Mouse (Mus musculus) midbrain, embryonic 13.5 days (tissue): ENCODE results near the gene Sema6c. TPM values are rescaled to one million over a fixed set of nuclear protein-coding genes. Genes with fewer than 3 reads are reported as not detected.
A peak's percentile ranks its signal among the peaks of the same experiment; 100 is the strongest.
"Not testable (repeated sequence)": the region's sequence is repeated elsewhere in the genome, so short reads cannot be mapped to it uniquely, and the experiment has no call there.

ENCODE experiments used
- ATAC-seq: fragments of 200-750 bp; cut with Nextera tagmentation; 2 replicates; pipeline ENCODE4 v1.8.0; 2017; ENCODE audit warnings: mild to moderate bottlenecking, moderate TSS enrichment, moderate library complexity
- H3K27ac ChIP-seq: fragments of 300-500 bp; sonication (generic); 2 replicates; pipeline ENCODE4 v1.5.1; 2015; ENCODE audit warnings: inconsistent platforms, mild to moderate bottlenecking, moderate library complexity
- H3K27me3 ChIP-seq: fragments of 300-500 bp; sonication (generic); 2 replicates; pipeline ENCODE4 v1.6.1; 2015; ENCODE audit warnings: mild to moderate bottlenecking, inconsistent platforms
- H3K36me3 ChIP-seq: fragments of 300-500 bp; sonication (generic); 2 replicates; pipeline ENCODE4 v1.6.1; 2015; ENCODE audit warnings: mild to moderate bottlenecking, inconsistent platforms
- H3K4me1 ChIP-seq: fragments of 300-500 bp; sonication (generic); replicated peaks from 2 replicates; pipeline ENCODE4 v1.6.1; 2015; ENCODE audit warnings: inconsistent platforms
- H3K4me2 ChIP-seq: fragments of 300-500 bp; sonication (generic); replicated peaks from 2 replicates; pipeline ENCODE4 v1.6.1; 2015; ENCODE audit warnings: moderate library complexity, mild to moderate bottlenecking, inconsistent platforms
- H3K4me3 ChIP-seq: fragments of 300-500 bp; sonication (generic); replicated peaks from 2 replicates; pipeline ENCODE4 v1.5.1; 2015; ENCODE audit warnings: mild to moderate bottlenecking, inconsistent platforms
- H3K9ac ChIP-seq: fragments of 300-500 bp; sonication (generic); replicated peaks from 2 replicates; pipeline ENCODE4 v1.6.1; 2015; ENCODE audit warnings: mild to moderate bottlenecking, inconsistent platforms
- H3K9me3 ChIP-seq: fragments of 300-500 bp; sonication (generic); 2 replicates; pipeline ENCODE4 v1.6.1; 2016; ENCODE audit warnings: mild to moderate bottlenecking, inconsistent platforms
- WGBS: fragments of 180-500 bp; shearing (Covaris S2); methylation state at CpG from one replicate; pipeline ENCODE4 v1.1.7; 2015; 5-methylcytosine and 5-hydroxymethylcytosine counted together
- polyA plus RNA-seq: library from polyadenylated mRNA; unstranded; fragments of >200 nt; fragmentation: Nextera tagmentation; extraction: Ambion mirVana; gene quantifications from 2 replicates; pipeline ENCODE4 v1.2.1, GENCODE M21; 2015

The Sema6c gene
- polyA plus RNA-seq, 1 experiment from 2014 or later, result 37.6 TPM

GRCm38 (mm10) chr3:95199101-95199500 lies 38.8 kb downstream of the Sema6c start:
- no peak overlapping the region for H3K9ac ChIP-seq
- WGBS, result 73% methylated on average over 1 of the region's 1 CpGs
- ATAC-seq, result no peak
- H3K4me1 ChIP-seq, result no peaks in the 10 kb centered on the region
- no peak overlapping the region for H3K27ac ChIP-seq
- no peaks in the 10 kb centered on the region for H3K9me3 ChIP-seq
- no peak overlapping the region for H3K4me3 ChIP-seq
- peaks cover 76% of the 10 kb centered on the region for H3K36me3 ChIP-seq
- H3K4me2 ChIP-seq, result no peak overlapping the region
- H3K27me3 ChIP-seq, result no peaks in the 10 kb centered on the region

- H3K4me2 ChIP-seq, result no peak overlapping the region
- no peak overlapping the region for H3K27ac ChIP-seq
- H3K9ac ChIP-seq, result no peak overlapping the region
- WGBS, result 72% methylated on average over 7 of the region's 7 CpGs
- H3K36me3 ChIP-seq, result peaks cover 77% of the 10 kb centered on the region
- no peak for ATAC-seq
- no peak overlapping the region for H3K4me3 ChIP-seq
- H3K9me3 ChIP-seq, result no peaks in the 10 kb centered on the region
- H3K4me1 ChIP-seq, result no peaks in the 10 kb centered on the region
- H3K27me3 ChIP-seq, result no peaks in the 10 kb centered on the region
Measured at GRCm38 (mm10) chr3:95200132-95200531, 39.9 kb downstream of the Sema6c start.

- 80% methylated on average over 2 of the region's 2 CpGs for WGBS
- no peaks in the 10 kb centered on the region for H3K27me3 ChIP-seq
- no peaks in the 10 kb centered on the region for H3K4me1 ChIP-seq
- H3K9me3 ChIP-seq, result no peaks in the 10 kb centered on the region
- H3K4me3 ChIP-seq, result no peak overlapping the region
- peaks cover 76% of the 10 kb centered on the region for H3K36me3 ChIP-seq
- no peak for ATAC-seq
- H3K9ac ChIP-seq, result no peak overlapping the region
- no peak overlapping the region for H3K4me2 ChIP-seq
- no peak overlapping the region for H3K27ac ChIP-seq
Measured at GRCm38 (mm10) chr3:95200562-95200961, 40.3 kb downstream of the Sema6c start.

- Histone ChIP-seq H3K9me3 (no peaks in the 10 kb centered on the region), H3K4me1 (no peaks in the 10 kb centered on the region), H3K27ac (no peak overlapping the region), H3K9ac (no peak overlapping the region), H3K4me2 (no peak overlapping the region), H3K4me3 (no peak overlapping the region), H3K36me3 (peaks cover 76% of the 10 kb centered on the region), H3K27me3 (no peaks in the 10 kb centered on the region)
- WGBS, result 92% methylated on average over 6 of the region's 6 CpGs
- no peak for ATAC-seq
Measured at GRCm38 (mm10) chr3:95203880-95204279, 43.6 kb downstream of the Sema6c start.

GRCm38 (mm10) chr3:95208286-95208685 lies 48.0 kb downstream of the Sema6c start:
- Histone ChIP-seq H3K4me2 (no peak overlapping the region), H3K36me3 (peaks cover 52% of the 10 kb centered on the region), H3K27me3 (no peaks in the 10 kb centered on the region), H3K9me3 (no peaks in the 10 kb centered on the region), H3K4me1 (no peaks in the 10 kb centered on the region), H3K9ac (no peak overlapping the region), H3K27ac (no peak overlapping the region), H3K4me3 (no peak overlapping the region)
- ATAC-seq, result no peak
- 92% methylated on average over 3 of the region's 4 CpGs for WGBS

GRCm38 (mm10) chr3:95210585-95210984 lies 50.3 kb downstream of the Sema6c start:
- no peaks in the 10 kb centered on the region for H3K9me3 ChIP-seq
- ATAC-seq, result no peak
- 52% methylated on average over 2 of the region's 2 CpGs for WGBS
- H3K9ac ChIP-seq, result no peak overlapping the region
- no peak overlapping the region for H3K4me3 ChIP-seq
- peaks cover 48% of the 10 kb centered on the region for H3K36me3 ChIP-seq
- no peaks in the 10 kb centered on the region for H3K4me1 ChIP-seq
- H3K27ac ChIP-seq, result no peak overlapping the region
- H3K27me3 ChIP-seq, result no peaks in the 10 kb centered on the region
- H3K4me2 ChIP-seq, result no peak overlapping the region

- H3K27me3 ChIP-seq, ATAC-seq, H3K4me3 ChIP-seq, H3K9me3 ChIP-seq, H3K27ac ChIP-seq, H3K9ac ChIP-seq, H3K4me2 ChIP-seq: not testable (repeated sequence)
- Histone ChIP-seq H3K36me3 (peaks cover 39% of the 10 kb centered on the region), H3K4me1 (peaks cover 11% of the 10 kb centered on the region)
- WGBS, result 95% methylated on average over 9 of the region's 10 CpGs
Measured at GRCm38 (mm10) chr3:95212889-95213608, 52.8 kb downstream of the Sema6c start.

- Histone ChIP-seq H3K36me3 (peaks cover 38% of the 10 kb centered on the region), H3K9me3 (no peaks in the 10 kb centered on the region), H3K4me1 (peaks cover 16% of the 10 kb centered on the region), H3K27ac (no peak overlapping the region), H3K4me3 (no peak overlapping the region), H3K27me3 (no peaks in the 10 kb centered on the region), H3K9ac (no peak overlapping the region), H3K4me2 (no peak overlapping the region)
- ATAC-seq, result no peak
- WGBS, result 100% methylated on average over 1 of the region's 1 CpGs
Measured at GRCm38 (mm10) chr3:95213609-95213975, 53.3 kb downstream of the Sema6c start.

GRCm38 (mm10) chr3:95216655-95217254 lies 56.5 kb downstream of the Sema6c start:
- WGBS, result 18% methylated on average over 4 of the region's 4 CpGs
- no peaks in the 10 kb centered on the region for H3K9me3 ChIP-seq
- H3K36me3 ChIP-seq, result peaks cover 51% of the 10 kb centered on the region

GRCm38 (mm10) chr3:95217255-95218134 lies 57.2 kb downstream of the Sema6c start, which contains the start of gene Gabpb2:
Gene Gabpb2, minus strand, starts transcription at chr3:95217916.
- Histone ChIP-seq H3K27ac (peak within 1 kb of the TSS; percentile 96), H3K9me3 (no peaks in the 10 kb centered on the region), H3K4me2 (peak within 1 kb of the TSS; percentile 62), H3K9ac (peak within 1 kb of the TSS; percentile 84), H3K4me3 (peak within 1 kb of the TSS; percentile 71), H3K4me1 (peaks cover 21% of the 10 kb centered on the region), H3K27me3 (no peaks in the 10 kb centered on the region), H3K36me3 (peaks cover 54% of the 10 kb centered on the region)
- peak; percentile 93 for ATAC-seq
- under 1% methylated on average over 54 of the region's 56 CpGs for WGBS

More at GRCm38 (mm10) chr3:95216655-95217254, 56.5 kb downstream of the Sema6c start:
- Histone ChIP-seq H3K27me3 (no peaks in the 10 kb centered on the region), H3K9ac (peak overlapping the region; percentile 84), H3K4me2 (peak overlapping the region; percentile 62), H3K4me3 (peak overlapping the region; percentile 71), H3K4me1 (peaks cover 20% of the 10 kb centered on the region), H3K27ac (peak overlapping the region; percentile 96)
- ATAC-seq, result no peak

- peaks cover 28% of the 10 kb centered on the region for H3K4me1 ChIP-seq
- WGBS, result 78% methylated on average over 6 of the region's 6 CpGs
- peak overlapping the region; percentile 62 for H3K4me2 ChIP-seq
- no peak overlapping the region for H3K9ac ChIP-seq
- no peak for ATAC-seq
- peak overlapping the region; percentile 96 for H3K27ac ChIP-seq
- H3K36me3 ChIP-seq, result peaks cover 62% of the 10 kb centered on the region
- peak overlapping the region; percentile 71 for H3K4me3 ChIP-seq
- no peaks in the 10 kb centered on the region for H3K9me3 ChIP-seq
- H3K27me3 ChIP-seq, result no peaks in the 10 kb centered on the region
Measured at GRCm38 (mm10) chr3:95218466-95219137, 58.3 kb downstream of the Sema6c start.
